Mouse (Mus musculus) layer of hippocampus, adult 18-20 months (tissue): ENCODE results near the gene Birc3. TPM values are rescaled to one million over a fixed set of nuclear protein-coding genes. Genes with fewer than 3 reads are reported as not detected.
"Not testable (repeated sequence)": the region's sequence is repeated elsewhere in the genome, so short reads cannot be mapped to it uniquely, and the experiment has no call there.

ENCODE experiments used
- DNase-seq, 2 experiments: peaks; one replicate each; pipeline ENCODE4 v3.0.0; 2022; ENCODE audit warnings: low spot score in 2 of 2
- long read RNA-seq: library from polyadenylated mRNA; stranded (forward); transcript quantifications from one replicate; pipeline ENCODE4 v2.0.0, GENCODE M21; 2021
- total RNA-seq, 2 experiments: library from RNA; stranded (reverse); gene quantifications; 2 replicates each; pipeline ENCODE4 v1.2.3; 2021

Gene Birc3
- 1 to 10 TPM; 1.4 to 1.6 TPM for total RNA-seq
- long read RNA-seq, partial matches to known transcripts = 0 of 2 reads
- long read RNA-seq, other reads (novel, unspliced or antisense) = 2 of 2 reads

- peak in 1 of 2 experiments; percentile 14 for DNase-seq
Measured at GRCm38 (mm10) chr9:7872775-7873439, at the start of gene Birc3. Birc3 (minus strand) TSS chr9:7873186.

- DNase-seq = no peak
Measured at GRCm38 (mm10) chr9:7914925-7915324, 41.9 kb upstream of the Birc3 start.

GRCm38 (mm10) chr9:7914487-7914886, 41.5 kb upstream of the Birc3 start:
- peak in 1 of 2 experiments; percentile 18 for DNase-seq

- no peak for DNase-seq
Measured at GRCm38 (mm10) chr9:7913953-7914352, 41.0 kb upstream of the Birc3 start.

- no peak for DNase-seq
Measured at GRCm38 (mm10) chr9:7907351-7907985, 34.5 kb upstream of the Birc3 start.

- no peak for DNase-seq
Measured at GRCm38 (mm10) chr9:7906564-7906963, 33.6 kb upstream of the Birc3 start.

GRCm38 (mm10) chr9:7903825-7904224, 30.8 kb upstream of the Birc3 start:
- DNase-seq = no peak

- no peak for DNase-seq
Measured at GRCm38 (mm10) chr9:7903262-7903661, 30.3 kb upstream of the Birc3 start.

GRCm38 (mm10) chr9:7902311-7902710, 29.3 kb upstream of the Birc3 start:
- no peak for DNase-seq

- no peak for DNase-seq
Measured at GRCm38 (mm10) chr9:7900965-7901364, 28.0 kb upstream of the Birc3 start.

- DNase-seq = peak; percentile 21 to 79
Measured at GRCm38 (mm10) chr9:7897502-7897901, 24.5 kb upstream of the Birc3 start.

GRCm38 (mm10) chr9:7891796-7892195, 18.8 kb upstream of the Birc3 start:
- not testable (repeated sequence) for DNase-seq

- no peak for DNase-seq
Measured at GRCm38 (mm10) chr9:7891177-7891576, 18.2 kb upstream of the Birc3 start.

- DNase-seq = no peak
Measured at GRCm38 (mm10) chr9:7884346-7884745, 11.4 kb upstream of the Birc3 start.

- no peak for DNase-seq
Measured at GRCm38 (mm10) chr9:7882304-7882865, 9.4 kb upstream of the Birc3 start.

GRCm38 (mm10) chr9:7873511-7874211, 675 bp upstream of the Birc3 start:
- no peak for DNase-seq

- no peak for DNase-seq
Measured at GRCm38 (mm10) chr9:7872044-7872774, 777 bp downstream of the Birc3 start.

- DNase-seq = no peak
Measured at GRCm38 (mm10) chr9:7871316-7872043, 1.5 kb downstream of the Birc3 start.

- DNase-seq = no peak
Measured at GRCm38 (mm10) chr9:7870556-7871315, 2.2 kb downstream of the Birc3 start.
